ENCODE assay signal across 28 mouse cellular contexts in genomic region chr1:61825560-61826191, GRCm38 (mm10).
"Had no signal": no experiment of that assay in that cellular context is flagged by ENCODE, and none has a peak within 500 bp of the region (broad histone marks: within the 10 kb centered on the region; RNA-seq: fewer than 3 reads in every experiment).

No protein-coding gene starts in this region.

- H3K36me3 ChIP-seq: heart, embryonic 10.5 days; heart, embryonic 12.5 days; hindbrain, embryonic 10.5 days; hindbrain, embryonic 12.5 days; intestine, embryonic 15.5 days; limb, embryonic 10.5 days; limb, embryonic 12.5 days; liver, embryonic 13.5 days; liver, embryonic 15.5 days had no signal

- DNase-seq: gastrocnemius, adult 2 months; gastrocnemius, postnatal 10 days; gastrocnemius, postnatal 25 days; heart, adult 18-20 months; heart, postnatal 10 days; heart, postnatal 4 days; kidney, adult 18-20 months; kidney, adult 8-10 months; kidney, postnatal 10 days; kidney, postnatal 25 days; kidney, postnatal 4 days; liver; liver, embryonic 13.5 days had no signal

- H3K4me3 ChIP-seq: gastrocnemius, adult 2 months; heart, embryonic 10.5 days; heart, embryonic 12.5 days; hindbrain, embryonic 10.5 days; hindbrain, embryonic 12.5 days; intestine, embryonic 15.5 days; layer of hippocampus, adult 2 months; left cerebral cortex, adult 2 months; limb, embryonic 10.5 days; limb, embryonic 12.5 days; liver, embryonic 13.5 days; liver, embryonic 15.5 days had no signal

- H3K4me2 ChIP-seq: heart, embryonic 12.5 days; hindbrain, embryonic 12.5 days; hindbrain, embryonic 14.5 days; intestine, embryonic 15.5 days; limb, embryonic 12.5 days; liver, embryonic 11.5 days; liver, embryonic 13.5 days; liver, embryonic 15.5 days had no signal

- H3K9me3 ChIP-seq: heart, embryonic 10.5 days; heart, embryonic 12.5 days; hindbrain, embryonic 10.5 days; hindbrain, embryonic 12.5 days; intestine, embryonic 15.5 days; limb, embryonic 10.5 days; limb, embryonic 12.5 days; liver, embryonic 13.5 days; liver, embryonic 15.5 days had no signal

- H3K9ac ChIP-seq: heart, embryonic 12.5 days; hindbrain, embryonic 12.5 days; hindbrain, embryonic 14.5 days; intestine, embryonic 15.5 days; limb, embryonic 12.5 days; liver, embryonic 13.5 days; liver, embryonic 15.5 days had no signal

- H3K27me3 ChIP-seq: heart, embryonic 12.5 days; hindbrain, embryonic 12.5 days; intestine, embryonic 15.5 days; limb, embryonic 12.5 days; liver, embryonic 13.5 days; liver, embryonic 15.5 days had no signal

- ATAC-seq: hindbrain, embryonic 16.5 days; inflammation-experienced regulatory T-cells, adult 6 months; intestine, embryonic 15.5 days; intestine, postnatal 0 days had no signal

- H3K27ac ChIP-seq: gastrocnemius, adult 2 months; heart, embryonic 10.5 days; hindbrain, embryonic 10.5 days; hindbrain, embryonic 12.5 days; hindbrain, embryonic 14.5 days; intestine, embryonic 15.5 days; layer of hippocampus, adult 2 months; left cerebral cortex, adult 2 months; limb, embryonic 10.5 days; limb, embryonic 12.5 days; liver, embryonic 13.5 days; liver, embryonic 15.5 days had no signal

- H3K4me1 ChIP-seq: heart, embryonic 10.5 days; heart, embryonic 12.5 days; hindbrain, embryonic 10.5 days; hindbrain, embryonic 12.5 days; intestine, embryonic 15.5 days; limb, embryonic 10.5 days; limb, embryonic 12.5 days; liver, embryonic 13.5 days; liver, embryonic 15.5 days had no signal
